ENCODE assay signal across 25 mouse cellular contexts in genomic region chr8:126978028-126978427, GRCm38 (mm10).
"Had no signal": no experiment of that assay in that cellular context is flagged by ENCODE, and none has a peak within 500 bp of the region (broad histone marks: within the 10 kb centered on the region; RNA-seq: fewer than 3 reads in every experiment).

No protein-coding gene starts in this region.

- ATAC-seq: hindbrain, postnatal 0 days; intestine, embryonic 16.5 days had no signal

- H3K9me3 ChIP-seq: heart, embryonic 10.5 days; heart, embryonic 13.5 days; heart, embryonic 15.5 days; hindbrain, embryonic 13.5 days; hindbrain, embryonic 15.5 days; kidney, embryonic 15.5 days; limb, embryonic 10.5 days; limb, embryonic 12.5 days; liver, embryonic 13.5 days had no signal

- H3K4me1 ChIP-seq: heart, embryonic 10.5 days; hindbrain, embryonic 13.5 days; hindbrain, embryonic 15.5 days; limb, embryonic 12.5 days had no signal

- H3K27ac ChIP-seq: heart, embryonic 10.5 days; heart, embryonic 13.5 days; heart, embryonic 15.5 days; hindbrain, embryonic 13.5 days; hindbrain, embryonic 15.5 days; hindbrain, postnatal 0 days; kidney, embryonic 15.5 days; kidney, postnatal 0 days; limb, embryonic 10.5 days; limb, embryonic 12.5 days; liver, embryonic 13.5 days had no signal

- H3K36me3 ChIP-seq: heart, embryonic 10.5 days; heart, embryonic 13.5 days; heart, embryonic 15.5 days; hindbrain, embryonic 13.5 days; hindbrain, embryonic 15.5 days; kidney, embryonic 15.5 days; limb, embryonic 10.5 days; limb, embryonic 12.5 days; liver, embryonic 13.5 days had no signal

- H3K4me3 ChIP-seq: hindbrain, embryonic 13.5 days; hindbrain, embryonic 15.5 days had no signal

- H3K4me2 ChIP-seq: hindbrain, embryonic 13.5 days; hindbrain, embryonic 15.5 days had no signal

- DNase-seq: gastrocnemius, postnatal 14 days; gastrocnemius, postnatal 36 days; heart, adult 18-20 months; heart, postnatal 14 days; heart, postnatal 36 days; kidney, adult 11 months; kidney, adult 2 months; kidney, adult 9 months; kidney, postnatal 14 days; kidney, postnatal 36 days; layer of hippocampus, adult 9-11 months; layer of hippocampus, postnatal 36 days; liver; liver, embryonic 13.5 days had no signal

- H3K9ac ChIP-seq: hindbrain, embryonic 13.5 days; hindbrain, embryonic 15.5 days; kidney, embryonic 15.5 days; limb, embryonic 12.5 days; liver, embryonic 13.5 days had no signal
